Mouse (Mus musculus) MEL (cell line): ENCODE results near the gene Rrp12.

Source experiments
- CTCF ChIP-seq, 3 experiments: IDR thresholded peaks in 2 of 3; conservative IDR thresholded peaks in 1 of 3; 2 replicates each; pipeline ENCODE4 v1.5.1; 2011 to 2012; ENCODE audit warnings: low read length in 3 of 3, low read depth in 2 of 3, mild to moderate bottlenecking in 2 of 3, improper control_type of control experiment in 1 of 3, inconsistent platforms in 1 of 3, mixed read lengths in 1 of 3, moderate library complexity in 1 of 3; ENCODE audit not compliant: control insufficient read depth in 1 of 3, insufficient read depth in 1 of 3, poor library complexity in 1 of 3, severe bottlenecking in 1 of 3
- EP300 ChIP-seq, 2 experiments: IDR thresholded peaks; 2 replicates each; pipeline ENCODE4 v1.6.1; 2011; ENCODE audit warnings: improper control_type of control experiment in 2 of 2, low read length in 2 of 2, low read depth in 1 of 2, mild to moderate bottlenecking in 1 of 2
- GABPA ChIP-seq: IDR thresholded peaks from 2 replicates; pipeline ENCODE4 v1.6.1; 2012; ENCODE audit warnings: low read depth, mild to moderate bottlenecking, inconsistent platforms, low read length, improper control_type of control experiment, moderate library complexity
- KAT2A ChIP-seq: conservative IDR thresholded peaks from 2 replicates; pipeline ENCODE4 v1.6.1; 2012; ENCODE audit warnings: low read depth, low read length, improper control_type of control experiment, inconsistent platforms
- MAFK ChIP-seq: IDR thresholded peaks from 2 replicates; pipeline ENCODE4 v1.6.1; 2011; ENCODE audit warnings: low read depth, mild to moderate bottlenecking, low read length, improper control_type of control experiment, borderline replicate concordance
- MEF2A ChIP-seq: IDR thresholded peaks from 2 replicates; pipeline ENCODE4 v1.6.1; 2014; ENCODE audit warnings: low read depth, mild to moderate bottlenecking, inconsistent platforms, low read length, improper control_type of control experiment; ENCODE audit not compliant: poor library complexity, insufficient replicate concordance, severe bottlenecking; ENCODE audit errors: extremely low read depth
- POLR2A ChIP-seq, 2 experiments: IDR thresholded peaks; 2 replicates each; pipeline ENCODE4 v1.6.1; 2011 to 2012; ENCODE audit warnings: low read length in 2 of 2, mild to moderate bottlenecking in 2 of 2, control low read depth in 1 of 2, improper control_type of control experiment in 1 of 2, low read depth in 1 of 2, moderate library complexity in 1 of 2; ENCODE audit not compliant: control insufficient read depth in 1 of 2, insufficient read depth in 1 of 2, poor library complexity in 1 of 2
- TCF12 ChIP-seq: IDR thresholded peaks from 2 replicates; pipeline ENCODE4 v1.6.1; 2014; ENCODE audit warnings: low read depth, mild to moderate bottlenecking, inconsistent platforms, low read length, improper control_type of control experiment, moderate library complexity
- ZC3H11A ChIP-seq: IDR thresholded peaks from 2 replicates; pipeline ENCODE4 v1.6.1; 2012; ENCODE audit warnings: low read depth, mild to moderate bottlenecking, inconsistent platforms, low read length, improper control_type of control experiment

- TF ChIP-seq POLR2A (IDR thresholded peaks at IDR 0.05; ENCODE audit: control insufficient read depth in 1 of 2, insufficient read depth in 1 of 2, low read depth in 1 of 2, low read length in 2 of 2, poor library complexity in 1 of 2) (no peak), MEF2A (no peak), CTCF (IDR thresholded peaks at IDR 0.05 in 2 of 3, conservative IDR thresholded peaks at IDR 0.05 in 1 of 3; ENCODE audit: control insufficient read depth in 1 of 3, insufficient read depth in 1 of 3, low read depth in 2 of 3, low read length in 3 of 3, poor library complexity in 1 of 3, severe bottlenecking in 1 of 3) (no peak), TCF12 (no peak), GABPA (no peak), EP300 (IDR thresholded peaks at IDR 0.05; ENCODE audit: low read depth in 1 of 2, low read length in 2 of 2) (peak in 1 of 2 experiments; percentile 62; a peak in 1 of 4 replicates), ZC3H11A (no peak), KAT2A (no peak), MAFK (no peak)
These were observed 82.6 kb downstream of the Rrp12 start for GRCm38 (mm10) chr19:41813374-41813773.
